Mouse (Mus musculus) left cerebral cortex, postnatal 4 days (tissue): ENCODE data around the gene Snx29. TPM values are rescaled to one million over a fixed set of nuclear protein-coding genes. Genes with fewer than 3 reads are reported as not detected.

Experiments used
- DNase-seq: peaks from one replicate; pipeline ENCODE4 v3.0.0-alpha.2; 2022
- intact Hi-C: fragments of 180-260 bp; cut with DNase I; formaldehyde crosslinking; loops from one replicate; pipeline ENCODE4 v1.15.1; 2025
- total RNA-seq, 2 experiments: library from RNA; stranded (reverse); gene quantifications; 2 replicates each; pipeline ENCODE4 v1.2.3; 2021

Gene Snx29
- total RNA-seq, 2 experiments from 2014 or later = 46.2 to 46.6 TPM

- intact Hi-C loops = no loop called here
- DNase-seq = peak; percentile 24
Observed at GRCm38 (mm10) chr16:11705456-11705855, 382.7 kb downstream of the Snx29 start.

- DNase-seq = no peak
Observed at GRCm38 (mm10) chr16:11708097-11708496, 385.4 kb downstream of the Snx29 start.

GRCm38 (mm10) chr16:11709382-11709781 is 386.7 kb downstream of the Snx29 start:
- DNase-seq = no peak
- intact Hi-C loops = no loop called here

More at GRCm38 (mm10) chr16:11708097-11708496, 385.4 kb downstream of the Snx29 start:
- intact Hi-C loops = no loop called here

GRCm38 (mm10) chr16:11709999-11710667 is 387.4 kb downstream of the Snx29 start:
- DNase-seq = peak; percentile 18
- intact Hi-C loops = no loop called here

- intact Hi-C loops = no loop called here
- DNase-seq = peak; percentile 29
Observed at GRCm38 (mm10) chr16:11713265-11713865, 390.7 kb downstream of the Snx29 start.

- DNase-seq = no peak
- intact Hi-C loops = no loop called here
Observed at GRCm38 (mm10) chr16:11716932-11717331, 394.2 kb downstream of the Snx29 start.

GRCm38 (mm10) chr16:11725901-11726300 is 403.2 kb downstream of the Snx29 start:
- intact Hi-C loops = no loop called here
- no peak for DNase-seq

- intact Hi-C loops = no loop called here
- DNase-seq = no peak
Observed at GRCm38 (mm10) chr16:11727331-11727730, 404.6 kb downstream of the Snx29 start.

GRCm38 (mm10) chr16:11728131-11728530 is 405.4 kb downstream of the Snx29 start:
- no peak for DNase-seq
- intact Hi-C loops = no loop called here

- DNase-seq = no peak
Observed at GRCm38 (mm10) chr16:11728627-11729026, 405.9 kb downstream of the Snx29 start.

GRCm38 (mm10) chr16:11729111-11729510 is 406.4 kb downstream of the Snx29 start:
- no peak for DNase-seq
- intact Hi-C loops = no loop called here

More at GRCm38 (mm10) chr16:11728627-11729026, 405.9 kb downstream of the Snx29 start:
- intact Hi-C loops = no loop called here

- intact Hi-C loops = no loop called here
- no peak for DNase-seq
Observed at GRCm38 (mm10) chr16:11729815-11730214, 407.1 kb downstream of the Snx29 start.

- DNase-seq = no peak
- intact Hi-C loops = no loop called here
Observed at GRCm38 (mm10) chr16:11731014-11731535, 408.4 kb downstream of the Snx29 start.

- DNase-seq = no peak
- intact Hi-C loops = no loop called here
Observed at GRCm38 (mm10) chr16:11738341-11738740, 415.6 kb downstream of the Snx29 start.

- intact Hi-C loops = no loop called here
- DNase-seq = no peak
Observed at GRCm38 (mm10) chr16:11741951-11742350, 419.2 kb downstream of the Snx29 start.

- DNase-seq = no peak
- intact Hi-C loops = no loop called here
Observed at GRCm38 (mm10) chr16:11742351-11742750, 419.6 kb downstream of the Snx29 start.

- DNase-seq = no peak
- intact Hi-C loops = no loop called here
Observed at GRCm38 (mm10) chr16:11743013-11743412, 420.3 kb downstream of the Snx29 start.

- intact Hi-C loops = no loop called here
Observed at GRCm38 (mm10) chr16:11743724-11744123, 421.0 kb downstream of the Snx29 start.

GRCm38 (mm10) chr16:11746036-11746435 is 423.3 kb downstream of the Snx29 start:
- intact Hi-C loops = no loop called here
- DNase-seq = no peak

More at GRCm38 (mm10) chr16:11743724-11744123, 421.0 kb downstream of the Snx29 start:
- DNase-seq = peak; percentile 24

GRCm38 (mm10) chr16:11747867-11748266 is 425.2 kb downstream of the Snx29 start:
- DNase-seq = no peak
- intact Hi-C loops = no loop called here

GRCm38 (mm10) chr16:11749111-11749510 is 426.4 kb downstream of the Snx29 start:
- DNase-seq = no peak

GRCm38 (mm10) chr16:11750605-11751004 is 427.9 kb downstream of the Snx29 start:
- intact Hi-C loops = no loop called here
- no peak for DNase-seq

More at GRCm38 (mm10) chr16:11749111-11749510, 426.4 kb downstream of the Snx29 start:
- intact Hi-C loops = no loop called here
